Mouse (Mus musculus) embryonic facial prominence, embryonic 12.5 days (tissue): ENCODE data around the gene Rfc5. TPM values are rescaled to one million over a fixed set of nuclear protein-coding genes. Genes with fewer than 3 reads are reported as not detected.

ENCODE experiments used
- ATAC-seq: fragments of 200-750 bp; cut with Nextera tagmentation; 2 replicates; pipeline ENCODE4 v1.8.0; 2017; ENCODE audit not compliant: insufficient number of reproducible peaks, insufficient read depth, low FRiP score, low TSS enrichment
- H3K27ac ChIP-seq: fragments of 300-500 bp; sonication (generic); 2 replicates; pipeline ENCODE4 v1.5.1; 2016; ENCODE audit warnings: mild to moderate bottlenecking
- H3K27me3 ChIP-seq: fragments of 300-500 bp; sonication (generic); 2 replicates; pipeline ENCODE4 v1.6.1; 2016; ENCODE audit warnings: mild to moderate bottlenecking, moderate library complexity
- H3K36me3 ChIP-seq: fragments of 300-500 bp; sonication (generic); 2 replicates; pipeline ENCODE4 v1.6.1; 2016; ENCODE audit warnings: mild to moderate bottlenecking
- H3K4me1 ChIP-seq: fragments of 300-500 bp; sonication (generic); 2 replicates; pipeline ENCODE4 v1.6.1; 2016
- H3K4me2 ChIP-seq: fragments of 300-500 bp; sonication (generic); replicated peaks from 2 replicates; pipeline ENCODE4 v1.6.1; 2016; ENCODE audit warnings: mild to moderate bottlenecking, moderate library complexity
- H3K4me3 ChIP-seq: fragments of 300-500 bp; sonication (generic); 2 replicates; pipeline ENCODE4 v1.5.1; 2016; ENCODE audit warnings: mild to moderate bottlenecking
- H3K9ac ChIP-seq: fragments of 300-500 bp; sonication (generic); 2 replicates; pipeline ENCODE4 v1.6.1; 2016; ENCODE audit warnings: mild to moderate bottlenecking, moderate library complexity
- H3K9me3 ChIP-seq: fragments of 300-500 bp; sonication (generic); 2 replicates; pipeline ENCODE4 v1.6.1; 2016; ENCODE audit warnings: mild to moderate bottlenecking, moderate library complexity
- WGBS: fragments of 180-500 bp; shearing (Covaris S2); methylation state at CpG from one replicate; pipeline ENCODE4 v1.1.7; 2016; 5-methylcytosine and 5-hydroxymethylcytosine counted together
- polyA plus RNA-seq: library from polyadenylated mRNA; unstranded; fragments of >200 nt; fragmentation: Nextera tagmentation; extraction: Ambion mirVana; gene quantifications from 2 replicates; pipeline ENCODE4 v1.2.1, GENCODE M21; 2016

Rfc5 gene
- polyA plus RNA-seq, 1 experiment from 2014 or later: 93.2 TPM

DNA sequence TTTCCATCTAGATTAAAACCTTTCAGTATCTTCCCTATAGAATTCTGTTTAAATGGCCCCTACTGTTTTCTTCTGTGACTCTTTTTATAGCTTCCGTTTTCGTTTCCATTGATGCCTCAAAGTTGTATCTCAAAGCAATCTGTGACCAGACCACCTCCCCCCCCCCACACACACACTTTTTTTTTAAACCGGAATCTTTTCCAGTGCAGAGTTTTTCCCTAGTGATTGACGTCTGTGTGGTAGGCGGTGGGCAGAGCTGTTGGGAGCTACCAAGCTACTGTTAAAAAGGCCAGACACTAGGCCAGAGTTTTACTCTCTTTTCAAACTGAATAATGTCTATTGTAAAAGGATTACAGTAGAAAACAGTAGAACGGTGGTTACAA, 30.6 kb downstream of the Rfc5 start:
- Histone ChIP-seq H3K9me3 (no peaks in the 10 kb centered on the region), H3K27me3 (no peaks in the 10 kb centered on the region), H3K4me2 (peak overlapping the region; percentile 89), H3K4me3 (peak overlapping the region; percentile 92), H3K36me3 (0 out of 2 replicates have a peak, but pooled peaks cover under 1% of the 10 kb centered on the region), H3K27ac (no peak overlapping the region), H3K4me1 (peaks cover 30% of the 10 kb centered on the region), H3K9ac (peak overlapping the region; percentile 89)
- no peak for ATAC-seq
- WGBS: 10% methylated on average over 6 of the region's 6 CpGs

DNA sequence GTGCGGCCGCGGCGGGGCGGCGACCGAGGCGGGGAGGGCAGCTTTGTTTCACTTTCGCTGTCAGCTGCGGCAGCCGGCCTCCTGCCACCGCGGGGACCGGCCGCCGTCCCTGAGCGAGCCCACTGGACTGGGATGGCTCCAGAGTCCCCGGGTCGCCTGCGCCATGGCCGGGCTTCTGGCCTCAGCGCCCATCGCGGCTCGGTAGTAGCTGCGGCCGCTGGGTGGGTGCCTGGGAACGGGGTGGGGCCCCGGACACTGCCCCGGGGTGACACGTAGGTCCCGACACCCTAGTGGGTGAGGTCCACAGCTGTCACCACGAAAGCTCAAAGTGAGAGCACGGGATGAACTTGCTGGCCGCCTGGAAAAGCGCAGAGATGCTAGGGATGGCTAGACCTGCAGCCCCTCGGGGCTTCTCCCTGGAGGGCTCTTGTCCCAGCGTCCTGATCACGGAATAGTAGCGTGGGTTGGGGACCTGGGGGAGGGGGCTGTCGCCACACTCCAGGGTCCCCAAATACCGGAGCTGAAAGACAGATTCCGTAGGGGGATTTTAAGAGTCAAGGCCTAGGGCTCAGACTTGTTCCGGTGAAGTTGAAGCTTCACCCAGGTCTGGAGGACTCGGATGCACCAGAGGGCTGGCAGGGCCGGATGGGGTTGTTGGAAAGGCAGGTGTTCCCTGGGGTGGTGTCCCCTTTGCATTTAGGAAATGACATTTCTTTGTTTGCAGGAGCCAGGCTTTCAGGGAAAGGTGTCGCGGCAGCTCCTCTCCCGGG, 31.2 kb downstream of the Rfc5 start:
- peaks cover 30% of the 10 kb centered on the region for H3K4me1 ChIP-seq
- peak overlapping the region; percentile 92 for H3K4me3 ChIP-seq
- no peaks in the 10 kb centered on the region for H3K27me3 ChIP-seq
- H3K9me3 ChIP-seq: no peaks in the 10 kb centered on the region
- ATAC-seq: peak; percentile 31; the same call in 1 of the 2 replicates
- 1% methylated on average over 38 of the region's 49 CpGs for WGBS
- peak overlapping the region; percentile 86 for H3K27ac ChIP-seq
- peak overlapping the region; percentile 89 for H3K4me2 ChIP-seq
- no peaks in the 10 kb centered on the region for H3K36me3 ChIP-seq
- H3K9ac ChIP-seq: peak overlapping the region; percentile 89

DNA sequence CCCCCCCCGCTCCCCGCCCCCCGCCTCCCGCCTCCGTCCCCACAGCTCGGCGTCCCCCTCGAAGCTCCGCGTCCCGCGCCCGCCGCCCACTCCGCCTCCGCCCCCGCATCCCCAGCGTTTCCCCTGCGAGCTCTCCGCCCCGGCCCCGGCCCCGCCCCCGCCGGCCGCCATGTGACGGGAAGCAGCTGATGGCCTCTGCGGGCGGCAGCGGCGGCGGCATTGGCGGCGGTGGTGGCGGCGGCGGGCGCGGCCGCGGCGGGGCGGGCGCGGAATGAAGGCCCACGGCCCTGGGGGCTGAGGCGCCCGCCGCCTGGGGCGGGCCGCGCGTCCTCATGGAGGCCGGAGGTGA, 31.7 kb downstream of the Rfc5 start, which contains the start of gene Wsb2:
Gene Wsb2 (plus strand): TSS at position 176 of the 349 bp plus-strand sequence.
- Histone ChIP-seq H3K9me3 (no peaks in the 10 kb centered on the region), H3K9ac (peak within 1 kb of the TSS; percentile 89), H3K36me3 (no peaks in the 10 kb centered on the region), H3K4me3 (peak within 1 kb of the TSS; percentile 92), H3K27me3 (no peaks in the 10 kb centered on the region), H3K4me2 (peak within 1 kb of the TSS; percentile 89), H3K4me1 (peaks cover 30% of the 10 kb centered on the region), H3K27ac (peak within 1 kb of the TSS; percentile 86)
- WGBS: 0% methylated on average over 4 of the region's 54 CpGs
- ATAC-seq: peak; percentile 70

DNA sequence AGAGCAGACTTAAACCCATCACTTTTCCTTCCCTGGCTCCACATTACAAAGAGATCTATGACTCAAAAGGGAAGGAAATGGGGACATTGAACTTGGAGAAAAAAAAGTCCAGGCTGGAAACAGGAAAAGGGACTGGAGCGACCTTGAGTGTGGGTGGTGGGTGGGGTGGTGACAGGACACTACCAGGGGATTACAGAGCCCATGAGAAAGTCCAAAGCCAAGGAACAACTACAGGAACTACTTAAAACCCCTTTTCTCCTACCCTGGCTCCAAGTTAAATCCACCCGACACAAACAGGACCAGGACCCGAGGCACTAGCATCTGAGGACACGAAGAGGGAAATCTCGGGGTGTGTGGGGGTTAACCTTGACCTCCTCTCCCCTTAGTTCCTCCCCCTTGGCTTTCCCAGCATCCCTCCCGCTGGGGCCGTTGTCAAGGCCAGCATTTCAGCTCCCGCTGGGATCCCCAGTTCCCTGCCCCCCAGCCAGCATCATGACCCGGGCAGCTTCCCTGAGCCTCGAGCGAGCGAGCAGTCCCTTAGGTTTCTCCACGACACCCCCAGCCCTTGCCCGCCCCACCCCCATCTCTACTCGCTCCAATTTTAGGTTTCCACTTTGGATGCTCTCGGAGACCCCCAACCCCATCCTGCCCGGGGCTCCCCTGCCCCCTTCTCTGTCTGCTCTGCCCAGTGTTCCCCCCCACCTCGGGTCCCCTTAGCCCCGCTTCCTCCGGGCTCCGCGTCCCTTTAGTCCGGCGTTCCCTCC, 32.3 kb downstream of the Rfc5 start:
- Histone ChIP-seq H3K4me1 (peaks cover 30% of the 10 kb centered on the region), H3K9ac (peak overlapping the region; percentile 89), H3K27ac (peak overlapping the region; percentile 86), H3K9me3 (no peaks in the 10 kb centered on the region), H3K4me3 (peak overlapping the region; percentile 92), H3K4me2 (peak overlapping the region; percentile 89), H3K27me3 (no peaks in the 10 kb centered on the region), H3K36me3 (no peaks in the 10 kb centered on the region)
- ATAC-seq: peak; percentile 30
- under 1% methylated on average over 17 of the region's 24 CpGs for WGBS

DNA sequence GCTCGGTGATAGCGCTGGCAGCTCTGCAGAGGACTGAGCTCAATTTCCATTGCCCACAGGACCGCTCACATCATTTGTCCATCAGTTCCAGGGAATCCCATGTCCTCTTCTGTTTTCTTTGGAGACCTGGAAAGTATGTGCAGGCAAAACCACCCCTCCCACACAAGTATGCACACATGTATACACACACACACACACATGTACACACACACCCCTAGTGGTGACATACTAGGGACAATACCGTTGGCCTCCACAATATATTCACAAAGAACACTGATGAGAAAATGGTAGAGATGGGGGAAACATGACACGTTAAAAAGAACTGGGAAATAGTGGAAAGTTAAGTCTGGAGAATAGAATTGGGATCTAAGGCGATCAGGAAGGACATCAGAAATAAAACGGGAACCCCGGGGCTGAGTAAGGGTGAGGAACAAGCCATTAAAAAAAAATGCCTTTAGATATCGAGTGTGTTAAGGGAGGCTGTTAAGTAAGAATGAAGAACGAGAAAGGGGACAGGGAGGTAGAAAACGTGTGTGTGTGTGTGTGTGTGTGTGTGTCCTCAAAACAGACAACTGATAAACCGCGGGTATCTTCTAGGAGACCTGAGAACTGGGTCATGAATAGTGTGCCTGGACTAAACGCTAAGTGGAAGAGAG, 33.1 kb downstream of the Rfc5 start:
- H3K27me3 ChIP-seq: no peaks in the 10 kb centered on the region
- H3K27ac ChIP-seq: no peak overlapping the region; the same call in 1 of the 2 replicates
- ATAC-seq: no peak
- H3K4me1 ChIP-seq: peaks cover 29% of the 10 kb centered on the region
- H3K9me3 ChIP-seq: no peaks in the 10 kb centered on the region
- 0 out of 2 replicates have a peak overlapping the region, but pooled peaks have one; percentile 89 for H3K9ac ChIP-seq
- peak overlapping the region; percentile 92 for H3K4me3 ChIP-seq
- H3K36me3 ChIP-seq: no peaks in the 10 kb centered on the region
- WGBS: 55% methylated on average over 14 of the region's 14 CpGs
- H3K4me2 ChIP-seq: peak overlapping the region; percentile 89

DNA sequence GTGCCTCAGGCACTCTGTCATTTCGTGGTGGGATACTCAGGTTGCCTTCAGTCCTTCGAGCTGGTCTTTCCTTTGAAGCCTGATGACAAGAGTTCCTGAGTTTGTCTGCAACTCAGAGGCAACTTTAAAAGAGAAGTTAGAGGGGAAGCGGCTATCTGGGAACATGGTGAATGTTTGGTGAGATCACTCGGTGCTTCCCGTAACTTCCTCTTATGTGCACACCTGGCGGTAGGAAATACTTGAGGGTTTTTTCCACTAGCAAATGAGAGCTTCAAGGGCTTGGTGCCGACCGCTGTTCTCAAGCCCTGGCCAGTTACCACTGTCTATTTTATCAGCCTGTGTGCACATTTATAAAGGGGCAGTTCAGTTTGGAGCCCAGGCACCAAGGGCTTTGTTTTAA, 34.7 kb downstream of the Rfc5 start:
- H3K36me3 ChIP-seq: peaks cover 3% of the 10 kb centered on the region; the same call in 1 of the 2 replicates
- 78% methylated on average over 8 of the region's 8 CpGs for WGBS

DNA sequence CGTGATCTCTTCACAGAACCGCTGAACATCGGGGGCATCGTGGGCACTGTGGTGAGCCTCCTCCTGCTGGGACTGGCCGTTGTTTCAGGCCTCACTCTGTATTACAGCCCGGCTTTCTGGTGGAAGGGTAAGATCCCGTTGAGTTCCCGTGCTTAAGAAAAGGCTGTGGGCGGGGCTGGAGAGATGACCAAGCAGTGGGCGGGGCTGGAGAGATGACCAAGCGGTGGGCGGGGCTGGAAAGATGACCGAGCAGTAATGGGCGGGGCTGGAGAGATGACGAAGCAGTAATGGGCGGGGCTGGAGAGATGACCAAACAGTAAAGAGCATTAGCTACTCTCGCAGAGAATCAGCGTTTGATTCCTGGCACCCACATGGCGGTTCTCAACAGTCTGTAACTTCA, 40.6 kb downstream of the Rfc5 start:
- H3K9ac ChIP-seq: no peak overlapping the region
- no peak overlapping the region for H3K4me2 ChIP-seq
- H3K36me3 ChIP-seq: peaks cover 3% of the 10 kb centered on the region; the same call in 1 of the 2 replicates
- H3K4me1 ChIP-seq: 0 out of 2 replicates have a peak, but pooled peaks cover 6% of the 10 kb centered on the region
- 24% methylated on average over 19 of the region's 19 CpGs for WGBS
- H3K4me3 ChIP-seq: no peak overlapping the region
- no peaks in the 10 kb centered on the region for H3K27me3 ChIP-seq
- no peak overlapping the region for H3K27ac ChIP-seq
- ATAC-seq: no peak
- peaks cover 11% of the 10 kb centered on the region for H3K9me3 ChIP-seq

More for the DNA sequence above, 34.7 kb downstream of the Rfc5 start:
- Histone ChIP-seq H3K4me2 (no peak overlapping the region), H3K9me3 (peaks cover 4% of the 10 kb centered on the region; the same call in 1 of the 2 replicates), H3K4me3 (no peak overlapping the region), H3K9ac (no peak overlapping the region), H3K4me1 (peaks cover 13% of the 10 kb centered on the region; the same call in 1 of the 2 replicates), H3K27me3 (no peaks in the 10 kb centered on the region), H3K27ac (no peak overlapping the region)
- ATAC-seq: no peak

DNA sequence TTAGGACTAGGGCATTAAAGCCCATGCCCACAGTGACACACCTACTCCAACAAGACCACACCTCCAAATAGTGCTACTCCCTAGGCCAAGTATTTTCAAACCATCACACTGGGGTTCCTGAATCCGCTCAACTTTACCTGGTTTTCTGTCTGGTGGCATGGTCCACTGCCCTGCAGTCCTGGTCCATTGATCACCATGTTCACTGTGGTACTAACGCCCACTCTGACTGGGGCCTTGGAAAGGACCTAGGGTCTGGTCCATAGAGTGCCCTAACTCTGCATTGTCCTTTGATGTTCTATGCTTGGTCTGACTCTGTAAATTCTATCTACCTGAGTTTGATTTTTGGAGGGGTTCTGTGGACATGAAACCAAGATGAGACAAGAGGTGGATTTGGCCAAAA, 41.0 kb downstream of the Rfc5 start:
- Histone ChIP-seq H3K27ac (no peak overlapping the region), H3K9me3 (peaks cover 11% of the 10 kb centered on the region), H3K9ac (no peak overlapping the region), H3K27me3 (no peaks in the 10 kb centered on the region), H3K36me3 (peaks cover 3% of the 10 kb centered on the region; the same call in 1 of the 2 replicates), H3K4me3 (no peak overlapping the region), H3K4me2 (no peak overlapping the region), H3K4me1 (0 out of 2 replicates have a peak, but pooled peaks cover 6% of the 10 kb centered on the region)
- 90% methylated on average over 2 of the region's 2 CpGs for WGBS
- no peak for ATAC-seq

DNA sequence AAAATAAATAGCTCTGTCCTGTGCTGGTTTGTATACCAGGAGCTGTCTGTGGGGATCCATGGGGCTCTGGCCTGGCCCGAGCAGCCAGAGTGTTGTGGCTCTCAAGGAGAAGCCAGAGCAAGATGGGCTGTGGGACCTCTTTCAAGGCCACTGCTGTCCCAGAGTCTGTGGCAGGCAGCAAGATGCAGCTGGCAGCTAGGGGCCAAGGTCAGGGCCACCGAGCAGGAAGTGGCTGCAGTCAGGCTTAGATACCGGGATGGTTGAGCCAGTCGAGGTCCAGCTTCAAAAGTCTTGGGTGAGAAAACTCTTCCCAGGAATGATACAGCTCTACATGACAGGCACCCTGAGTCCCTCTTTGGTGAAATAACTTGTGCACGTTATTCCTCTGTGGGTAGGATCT, 41.8 kb downstream of the Rfc5 start:
- no peak overlapping the region for H3K9ac ChIP-seq
- 0 out of 2 replicates have a peak, but pooled peaks cover 6% of the 10 kb centered on the region for H3K4me1 ChIP-seq
- H3K4me2 ChIP-seq: no peak overlapping the region
- peaks cover 11% of the 10 kb centered on the region for H3K9me3 ChIP-seq
- H3K27me3 ChIP-seq: no peaks in the 10 kb centered on the region
- H3K36me3 ChIP-seq: peaks cover 3% of the 10 kb centered on the region; the same call in 1 of the 2 replicates
- no peak overlapping the region for H3K4me3 ChIP-seq
- ATAC-seq: no peak
- no peak overlapping the region for H3K27ac ChIP-seq
- 77% methylated on average over 5 of the region's 5 CpGs for WGBS

DNA sequence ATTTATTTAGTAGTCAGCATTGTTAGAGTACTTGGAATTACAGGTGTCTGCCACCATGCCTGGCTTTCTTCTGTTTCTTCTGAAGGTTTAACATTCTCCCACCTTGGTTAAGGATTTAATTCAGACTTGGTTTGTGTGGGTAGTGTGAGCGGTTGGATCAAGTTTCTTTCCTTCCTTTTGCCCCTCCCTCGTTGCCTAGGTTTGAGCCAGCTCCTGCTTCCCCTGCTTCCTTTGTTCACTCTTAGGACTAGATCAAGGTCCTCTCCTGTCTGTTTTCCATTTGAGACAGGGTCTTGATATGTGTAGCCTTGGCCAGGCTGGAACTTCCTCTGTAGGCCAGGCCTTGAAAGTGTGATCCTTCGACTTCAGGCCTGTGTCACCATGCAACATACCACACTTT, 42.6 kb downstream of the Rfc5 start:
- Histone ChIP-seq H3K27me3 (no peaks in the 10 kb centered on the region), H3K9ac (no peak overlapping the region), H3K36me3 (peaks cover 3% of the 10 kb centered on the region; the same call in 1 of the 2 replicates), H3K9me3 (peaks cover 11% of the 10 kb centered on the region), H3K4me1 (0 out of 2 replicates have a peak, but pooled peaks cover 6% of the 10 kb centered on the region), H3K27ac (no peak overlapping the region), H3K4me3 (no peak overlapping the region), H3K4me2 (no peak overlapping the region)
- no peak for ATAC-seq
- WGBS: 39% methylated on average over 3 of the region's 3 CpGs

DNA sequence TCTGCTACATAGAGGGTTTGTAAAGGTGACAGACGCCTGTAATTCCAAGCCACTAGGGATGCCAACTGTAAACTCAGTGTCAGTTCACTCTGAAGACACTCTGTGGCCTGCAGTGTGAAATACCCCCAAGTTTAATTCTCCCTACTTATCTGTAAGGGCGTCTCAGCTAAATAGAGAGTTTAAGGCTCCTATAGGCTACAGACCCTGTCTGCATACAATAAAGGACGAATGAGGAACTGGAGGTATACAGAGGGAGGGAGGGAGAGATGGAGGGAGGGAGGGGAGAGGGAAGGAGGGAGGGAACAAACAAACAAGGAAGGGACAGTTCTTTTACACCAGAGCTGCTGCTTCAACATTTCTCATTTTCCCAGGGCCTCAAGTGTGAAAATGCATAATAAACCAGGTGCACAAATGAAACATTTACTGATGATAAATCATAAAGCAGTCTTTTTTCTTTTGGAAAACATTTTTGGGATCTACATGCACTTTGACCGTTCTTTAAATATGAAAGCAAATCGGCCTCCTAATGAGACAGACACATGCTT, 43.3 kb downstream of the Rfc5 start:
- H3K9me3 ChIP-seq: peaks cover 11% of the 10 kb centered on the region
- 0 out of 2 replicates have a peak, but pooled peaks cover 6% of the 10 kb centered on the region for H3K4me1 ChIP-seq
- H3K4me2 ChIP-seq: no peak overlapping the region
- no peak for ATAC-seq
- no peak overlapping the region for H3K4me3 ChIP-seq
- peaks cover 3% of the 10 kb centered on the region; the same call in 1 of the 2 replicates for H3K36me3 ChIP-seq
- WGBS: 75% methylated on average over 5 of the region's 5 CpGs
- no peak overlapping the region for H3K27ac ChIP-seq
- no peaks in the 10 kb centered on the region for H3K27me3 ChIP-seq
- H3K9ac ChIP-seq: no peak overlapping the region
